Mouse (Mus musculus) natural killer cell, adult 2 months (primary cell): ENCODE data around the gene Cfap36.

Source experiments
- DNase-seq, 2 experiments: peaks; one replicate each; pipeline ENCODE4 v3.0.0; 2022; ENCODE audit warnings: low spot score in 2 of 2

Cfap36 gene

DNA sequence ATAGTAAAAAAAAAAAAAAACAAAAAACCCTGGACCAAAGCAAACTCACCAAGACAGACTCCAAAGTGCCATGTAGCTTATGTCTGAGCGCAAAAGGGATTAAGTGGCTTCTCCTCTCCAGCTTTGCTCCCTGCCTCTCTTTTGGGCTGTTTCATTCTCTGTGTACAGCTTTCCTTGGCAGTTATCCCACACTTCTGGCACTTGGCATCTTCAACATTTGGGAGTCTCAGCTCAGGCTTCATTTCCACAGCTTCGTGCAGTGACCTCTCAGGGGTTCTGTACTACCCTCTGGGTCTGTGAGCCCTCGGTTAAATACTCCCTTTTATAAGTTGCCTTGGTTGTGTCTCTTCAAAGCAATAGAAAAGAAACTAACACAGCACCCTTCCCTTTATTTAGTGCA is 66.6 kb downstream of the Cfap36 start:
- no peak for DNase-seq

- no peak for DNase-seq
Measured at GRCm38 (mm10) chr11:29179319-29179718, 67.9 kb downstream of the Cfap36 start.

DNA sequence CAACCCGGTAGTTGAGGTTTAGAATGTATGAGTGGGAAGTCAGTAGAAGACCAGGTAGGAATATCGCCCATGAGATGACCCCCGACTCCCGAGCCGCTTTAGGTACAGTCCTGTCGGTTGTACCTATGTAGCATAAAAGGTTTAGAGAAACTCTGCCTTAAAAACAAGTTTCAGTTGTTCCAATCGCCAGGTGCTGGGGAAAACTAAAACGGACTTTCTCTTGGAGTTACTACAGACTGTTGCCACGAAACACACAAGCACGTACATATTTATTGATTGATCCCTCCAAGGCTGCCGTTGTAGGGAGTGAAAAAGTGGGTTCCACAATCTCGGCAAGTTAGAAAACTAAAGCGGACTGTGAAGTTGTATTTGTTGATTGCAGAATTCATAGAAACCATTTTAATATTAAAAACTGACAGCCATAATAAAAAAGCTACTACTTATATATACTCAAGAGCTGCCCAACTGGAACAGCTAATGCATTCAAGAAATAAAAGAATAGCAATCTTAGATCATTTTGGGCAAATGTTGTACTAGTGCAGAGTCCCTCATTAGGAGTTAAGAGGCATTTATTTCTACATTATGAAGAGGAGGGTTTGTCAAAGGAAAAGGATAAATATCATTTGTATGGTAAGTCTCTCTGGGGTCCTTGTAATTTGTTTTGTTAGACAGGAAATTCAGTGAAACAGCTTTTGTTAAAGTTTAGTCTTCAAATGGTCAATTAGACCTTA is 73.3 kb downstream of the Cfap36 start:
- DNase-seq: no peak

DNA sequence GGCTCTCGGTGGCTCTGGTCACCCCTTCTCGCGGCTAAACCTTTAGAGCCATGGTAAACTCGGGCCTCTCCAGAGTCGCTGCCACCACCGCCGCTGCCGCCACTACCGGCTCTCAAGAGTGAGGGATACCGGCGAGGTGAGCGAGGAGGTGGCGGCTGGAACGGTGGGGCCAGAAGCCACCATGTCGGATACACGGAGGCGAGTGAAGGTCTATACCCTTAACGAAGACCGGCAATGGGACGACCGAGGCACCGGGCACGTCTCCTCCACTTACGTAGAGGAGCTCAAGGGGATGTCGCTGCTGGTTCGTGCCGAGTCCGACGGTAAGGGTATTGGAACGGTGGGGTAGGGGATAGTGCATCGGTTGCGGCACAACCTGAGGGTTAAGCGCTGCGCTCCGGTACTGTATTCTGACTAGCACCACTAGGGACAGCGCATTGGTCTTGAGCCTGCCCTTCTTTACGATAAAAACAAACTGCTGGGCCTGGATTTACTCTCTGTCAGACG is 74.0 kb downstream of the Cfap36 start:
- DNase-seq: peak; percentile 71 to 74

DNA sequence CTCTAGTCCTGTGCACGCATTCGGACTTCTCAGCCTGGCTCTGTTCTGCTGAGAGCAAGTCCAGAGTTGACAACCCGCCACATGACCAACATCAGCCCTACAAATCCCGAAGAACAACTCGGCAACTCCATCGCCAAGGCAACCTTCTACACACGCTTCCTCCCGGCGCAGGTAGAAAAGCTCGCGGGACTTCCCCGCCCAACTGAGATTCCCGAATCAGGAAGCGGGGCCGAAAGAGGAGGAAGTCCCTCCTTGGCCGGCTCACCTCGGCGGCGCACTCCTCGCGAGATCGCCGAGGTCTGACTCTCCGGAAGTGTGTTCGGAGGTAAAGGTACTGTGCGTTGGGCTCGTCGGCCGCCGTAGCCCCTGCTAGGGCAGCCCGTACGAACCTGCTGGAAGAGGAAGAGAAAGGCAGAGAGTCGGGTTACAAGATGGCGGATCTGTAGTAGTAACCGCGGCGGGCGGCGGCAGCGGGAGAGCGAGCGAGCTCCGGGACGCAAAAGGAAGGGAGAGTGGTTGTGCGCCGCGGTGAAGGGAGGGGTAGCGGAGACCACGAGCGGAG is 74.6 kb downstream of the Cfap36 start, which contains the start of gene Ppp4r3b:
Gene Ppp4r3b, plus strand, starts transcription at position 328 of the 562 bp plus-strand sequence.
- peak; percentile 98 to 99 for DNase-seq

- DNase-seq: peak; percentile 38 to 56
Measured at GRCm38 (mm10) chr11:29171959-29172391, 75.2 kb downstream of the Cfap36 start.
